ENCODE assay signal across 7 mouse cellular contexts in the genomic region with DNA sequence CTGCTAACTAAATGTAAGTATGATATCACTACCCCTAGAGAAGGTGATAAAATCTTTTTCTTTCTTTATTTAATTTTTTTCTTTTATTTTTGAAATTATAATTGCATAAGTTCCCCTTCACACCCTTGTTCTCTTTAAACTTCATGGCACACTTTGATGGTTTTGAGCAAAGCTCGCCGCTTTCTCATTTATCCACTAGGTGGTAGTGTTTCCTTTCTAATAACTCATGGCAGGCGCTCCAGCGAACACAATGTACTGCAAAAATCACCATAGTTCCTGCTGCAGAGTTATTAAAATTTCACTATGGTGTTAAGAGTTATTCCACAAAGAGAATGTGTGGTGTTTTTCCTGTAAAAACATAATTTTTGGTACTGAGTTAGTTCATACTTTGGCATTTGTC. TPM values are rescaled to one million over a fixed set of nuclear protein-coding genes. Genes with fewer than 3 reads are reported as not detected.
A peak's percentile ranks its signal among the peaks of the same experiment; 100 is the strongest.
DNase-seq lines count a peak whose midpoint lies in the region; ATAC-seq and TF ChIP-seq lines count a peak whose summit lies in the region.

No protein-coding gene starts in this region.

- H3K27me3 ChIP-seq in thymus, adult 2 months (ENCODE audit: control insufficient read depth, insufficient read depth, low read length), result no peaks in the 10 kb centered on the region
- no peaks in the 10 kb centered on the region for H3K27me3 ChIP-seq in forebrain, embryonic 15.5 days
- H3K27me3 ChIP-seq in kidney, embryonic 14.5 days (ENCODE audit: control insufficient read depth, insufficient read depth, low read length), result no peaks in the 10 kb centered on the region

- no peak overlapping the region for H3K9ac ChIP-seq in forebrain, embryonic 15.5 days (replicated peaks)
- no peak overlapping the region for H3K9ac ChIP-seq in kidney, embryonic 14.5 days (ENCODE audit: low read depth, low read length)

- WGBS in thymus, adult 2 months, result 4% methylated on average over 4 of the region's 4 CpGs
- WGBS in forebrain, embryonic 15.5 days, result 1% methylated on average over 4 of the region's 4 CpGs
- 2% methylated on average over 4 of the region's 4 CpGs for WGBS in kidney, embryonic 14.5 days

- no peaks in the 10 kb centered on the region for H3K9me3 ChIP-seq in forebrain, embryonic 15.5 days
- no peaks in the 10 kb centered on the region for H3K9me3 ChIP-seq in kidney, embryonic 14.5 days (ENCODE audit: control insufficient read depth, low read length)

- no peaks in the 10 kb centered on the region for H3K36me3 ChIP-seq in thymus, adult 2 months (ENCODE audit: control insufficient read depth, insufficient read depth, low read length)
- H3K36me3 ChIP-seq in forebrain, embryonic 15.5 days, result no peaks in the 10 kb centered on the region
- H3K36me3 ChIP-seq in kidney, embryonic 14.5 days (ENCODE audit: control insufficient read depth, insufficient read depth, low read length), result no peaks in the 10 kb centered on the region

- H3K4me2 ChIP-seq in forebrain, embryonic 15.5 days (replicated peaks), result no peak overlapping the region
- no peak overlapping the region for H3K4me2 ChIP-seq in kidney, embryonic 14.5 days (replicated peaks; ENCODE audit: low read depth, low read length)

- TF ChIP-seq CTCF in thymus, adult 2 months (IDR thresholded peaks at IDR 0.05; ENCODE audit: borderline replicate concordance, control insufficient read depth, extremely low read depth, insufficient read depth, low read length, poor library complexity), result no peak
- peak; percentile 66; the same call in 1 of the 2 replicates for TF ChIP-seq CTCF in brain, embryonic 14.5 days (IDR thresholded peaks at IDR 0.05; ENCODE audit: borderline replicate concordance, extremely low read depth, insufficient read depth, insufficient read length)

- no peak for TF ChIP-seq POLR2A in thymus, adult 2 months (IDR thresholded peaks at IDR 0.05; ENCODE audit: control insufficient read depth, extremely low read depth, insufficient read depth, low read length, poor library complexity)
- TF ChIP-seq POLR2A in brain, embryonic 14.5 days (IDR thresholded peaks at IDR 0.05; ENCODE audit: borderline replicate concordance, extremely low read depth, insufficient read depth, insufficient read length, poor library complexity, severe bottlenecking), result no peak

- peak; percentile 14 for DNase-seq in thymus, adult 2 months
- no peak for DNase-seq in thymus, postnatal 36 days
- DNase-seq in brain, embryonic 14.5 days (ENCODE audit: low read depth), result peak; percentile 72
- DNase-seq in lung, postnatal 10 days, result peak; percentile 57
- DNase-seq in right cerebral cortex, postnatal 10 days (ENCODE audit: low spot score in 2 of 2), result peak; percentile 74 to 77

- ATAC-seq in forebrain, embryonic 15.5 days (replicated peaks), result peak; percentile 81
- peak; percentile 43; the same call in 1 of the 2 replicates for ATAC-seq in kidney, embryonic 14.5 days (ENCODE audit: low FRiP score, low TSS enrichment)

- no peak overlapping the region for H3K27ac ChIP-seq in thymus, adult 2 months (ENCODE audit: control insufficient read depth, insufficient read depth, low read length)
- H3K27ac ChIP-seq in forebrain, embryonic 15.5 days (replicated peaks), result no peak overlapping the region
- no peak overlapping the region for H3K27ac ChIP-seq in kidney, embryonic 14.5 days (ENCODE audit: low read depth, low read length)

- no peaks in the 10 kb centered on the region for H3K4me1 ChIP-seq in thymus, adult 2 months (replicated peaks; ENCODE audit: control insufficient read depth, insufficient read depth, low read length)
- H3K4me1 ChIP-seq in forebrain, embryonic 15.5 days, result no peaks in the 10 kb centered on the region
- no peaks in the 10 kb centered on the region for H3K4me1 ChIP-seq in kidney, embryonic 14.5 days (ENCODE audit: control insufficient read depth, insufficient read depth, low read length)

- no peak overlapping the region for H3K4me3 ChIP-seq in thymus, adult 2 months (ENCODE audit: control insufficient read depth, insufficient read depth, low read length)
- no peak overlapping the region for H3K4me3 ChIP-seq in forebrain, embryonic 15.5 days
- no peak overlapping the region for H3K4me3 ChIP-seq in kidney, embryonic 14.5 days (ENCODE audit: low read length)

RNA-seq across cellular contexts. Expression of a gene that starts 26.7 kb away (rescaled TPM):
- 7.2 and 9.9 TPM in 2 replicates for polyA plus RNA-seq in thymus, adult 2 months (2012; rRNA removed)
- 23.7 and 30.0 TPM in 2 replicates for polyA plus RNA-seq in brain, embryonic 14.5 days (2012; rRNA removed)
- 96.2 and 99.6 TPM in 2 replicates for polyA plus RNA-seq in forebrain, embryonic 15.5 days (2015; fragmentation: Nextera tagmentation; extraction: Ambion mirVana)
- polyA plus RNA-seq in kidney, embryonic 14.5 days (2014; fragmentation: Nextera tagmentation; extraction: Ambion mirVana), result 104 and 118 TPM in 2 replicates

Comparison
In these comparisons a context has a peak if more than half of its experiments do, and no peak if none do; other contexts are left out.
1. DNase-seq: peak in thymus, adult 2 months (single experiment), brain, embryonic 14.5 days (single experiment), lung, postnatal 10 days (single experiment) and right cerebral cortex, postnatal 10 days (2 of 2); none in thymus, postnatal 36 days (0 of 2).